Mouse (Mus musculus) cerebellum, adult 2 months (tissue): Measurements from ENCODE around the gene Jam3. TPM values are rescaled to one million over a fixed set of nuclear protein-coding genes. Genes with fewer than 3 reads are reported as not detected.

Source experiments
- DNase-seq, 2 experiments: peaks; one replicate each; pipeline ENCODE4 v3.0.0; 2021
- H3K27ac ChIP-seq: fragments of 200-500 bp; 2 replicates; pipeline ENCODE4 v1.5.1; 2012; ENCODE audit warnings: low read length, control low read depth, inconsistent platforms; ENCODE audit not compliant: insufficient read depth
- H3K27me3 ChIP-seq: fragments of 200-500 bp; 2 replicates; pipeline ENCODE4 v1.6.1; 2012; ENCODE audit warnings: inconsistent platforms, mild to moderate bottlenecking, low read length, moderate library complexity; ENCODE audit not compliant: control insufficient read depth, insufficient read depth
- H3K4me1 ChIP-seq: fragments of 200-500 bp; 2 replicates; pipeline ENCODE4 v1.6.1; 2011; ENCODE audit warnings: low read length; ENCODE audit not compliant: control insufficient read depth, insufficient read depth
- H3K4me3 ChIP-seq: fragments of 200-500 bp; replicated peaks from 2 replicates; pipeline ENCODE3; 2011; ENCODE audit warnings: mild to moderate bottlenecking, low read depth, low read length, control low read depth; ENCODE audit not compliant: insufficient read depth
- CTCF ChIP-seq: fragments of 200-500 bp; IDR thresholded peaks from 2 replicates; pipeline ENCODE4 v1.5.1; 2011; ENCODE audit warnings: low read depth, mild to moderate bottlenecking, control low read depth, low read length, moderate library complexity, borderline replicate concordance; ENCODE audit not compliant: insufficient read depth
- POLR2A ChIP-seq: fragments of 200-500 bp; IDR thresholded peaks from 2 replicates; pipeline ENCODE4 v1.6.1; 2011; ENCODE audit warnings: low read length, control low read depth, borderline replicate concordance; ENCODE audit not compliant: insufficient read depth
- WGBS: fragments of 180-500 bp; shearing (Covaris S2); methylation state at CpG from one replicate; pipeline ENCODE4 v1.1.7; 2018; 5-methylcytosine and 5-hydroxymethylcytosine counted together
- polyA plus RNA-seq: library from polyadenylated mRNA; depleted of rRNA; stranded (reverse); fragments of >200 nt; gene quantifications from 2 replicates; pipeline ENCODE4 v1.2.3, GENCODE M21; 2012

Jam3 gene
- polyA plus RNA-seq, 1 experiment, result 50.8 TPM

- H3K27me3 ChIP-seq, result no peaks in the 10 kb centered on the region
- no peak for TF ChIP-seq POLR2A
- TF ChIP-seq CTCF, result peak; percentile 77
- peaks cover 6% of the 10 kb centered on the region for H3K4me1 ChIP-seq
- no peak overlapping the region for H3K4me3 ChIP-seq
- DNase-seq, result peak; percentile 43 to 49
- H3K27ac ChIP-seq, result no peak overlapping the region
- WGBS, result 50% methylated on average over 1 of the region's 1 CpGs
Observed at GRCm38 (mm10) chr9:27106081-27106480, 49.1 kb downstream of the Jam3 start.

GRCm38 (mm10) chr9:27101466-27101865 is 53.8 kb downstream of the Jam3 start:
- Histone ChIP-seq H3K4me1 (no peaks in the 10 kb centered on the region; the same call in 1 of the 2 replicates), H3K27me3 (no peaks in the 10 kb centered on the region), H3K27ac (no peak overlapping the region), H3K4me3 (no peak overlapping the region)
- WGBS, result 91% methylated on average over 6 of the region's 6 CpGs
- TF ChIP-seq POLR2A (no peak), CTCF (no peak)
- no peak for DNase-seq

- DNase-seq, result no peak
- no peaks in the 10 kb centered on the region for H3K27me3 ChIP-seq
- no peaks in the 10 kb centered on the region; the same call in 1 of the 2 replicates for H3K4me1 ChIP-seq
- WGBS, result 83% methylated on average over 4 of the region's 4 CpGs
- no peak overlapping the region for H3K4me3 ChIP-seq
- no peak for TF ChIP-seq CTCF
- no peak for TF ChIP-seq POLR2A
- no peak overlapping the region for H3K27ac ChIP-seq
Observed at GRCm38 (mm10) chr9:27099474-27099873, 55.7 kb downstream of the Jam3 start.

- H3K27ac ChIP-seq, result no peak overlapping the region
- TF ChIP-seq POLR2A (no peak), CTCF (no peak)
- H3K4me3 ChIP-seq, result no peak overlapping the region
- 82% methylated on average over 8 of the region's 8 CpGs for WGBS
- H3K27me3 ChIP-seq, result no peaks in the 10 kb centered on the region
- no peak for DNase-seq
- no peaks in the 10 kb centered on the region; the same call in 1 of the 2 replicates for H3K4me1 ChIP-seq
Observed at GRCm38 (mm10) chr9:27098557-27098956, 56.7 kb downstream of the Jam3 start.

DNA sequence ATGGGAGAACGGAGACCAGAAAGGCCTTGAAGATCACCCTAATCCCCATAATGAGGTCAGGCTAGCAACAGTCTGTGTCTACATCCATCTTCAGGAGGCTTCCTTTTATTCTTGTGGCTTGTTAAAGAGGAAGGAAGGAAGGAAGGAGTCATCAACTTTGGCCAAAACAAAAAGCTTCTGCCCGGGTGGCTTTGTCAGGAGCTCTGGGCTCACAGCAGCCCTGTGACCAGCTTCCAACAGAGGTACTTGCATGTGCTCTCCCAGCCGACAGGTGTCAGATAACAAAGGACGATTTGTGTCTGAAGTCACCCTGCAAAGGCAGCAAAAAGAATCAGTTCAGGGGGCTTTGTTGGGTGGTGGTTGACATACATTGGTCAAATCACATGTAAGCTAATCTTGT is 57.1 kb downstream of the Jam3 start:
- no peak for DNase-seq
- TF ChIP-seq CTCF (no peak), POLR2A (no peak)
- WGBS, result 48% methylated on average over 4 of the region's 4 CpGs
- H3K27ac ChIP-seq, result no peak overlapping the region
- H3K27me3 ChIP-seq, result no peaks in the 10 kb centered on the region
- H3K4me3 ChIP-seq, result no peak overlapping the region
- no peaks in the 10 kb centered on the region for H3K4me1 ChIP-seq

DNA sequence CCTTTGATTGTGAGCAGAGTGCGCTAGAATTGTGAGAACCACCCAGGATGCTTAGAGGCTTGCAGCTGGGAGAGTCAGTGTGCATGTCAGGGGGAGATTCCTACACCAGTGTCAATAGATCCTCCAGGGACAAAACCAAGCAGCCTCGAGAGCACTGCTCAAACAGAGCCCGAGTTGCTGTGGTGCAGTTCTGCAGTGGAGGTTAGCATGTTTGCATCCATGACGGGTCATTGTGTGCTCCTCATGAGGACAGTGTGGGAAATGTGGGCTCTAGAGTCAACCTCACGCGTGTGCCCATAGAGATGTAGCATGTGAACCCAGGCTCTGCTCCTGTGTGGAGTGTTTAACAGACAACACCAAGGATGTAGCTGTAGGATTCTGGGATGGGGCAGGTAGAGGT is 62.3 kb downstream of the Jam3 start:
- WGBS, result 91% methylated on average over 6 of the region's 6 CpGs
- Histone ChIP-seq H3K27me3 (no peaks in the 10 kb centered on the region), H3K4me3 (no peak overlapping the region), H3K27ac (no peak overlapping the region), H3K4me1 (peaks cover 11% of the 10 kb centered on the region)
- no peak for DNase-seq
- TF ChIP-seq CTCF, result no peak
- TF ChIP-seq POLR2A, result no peak

DNA sequence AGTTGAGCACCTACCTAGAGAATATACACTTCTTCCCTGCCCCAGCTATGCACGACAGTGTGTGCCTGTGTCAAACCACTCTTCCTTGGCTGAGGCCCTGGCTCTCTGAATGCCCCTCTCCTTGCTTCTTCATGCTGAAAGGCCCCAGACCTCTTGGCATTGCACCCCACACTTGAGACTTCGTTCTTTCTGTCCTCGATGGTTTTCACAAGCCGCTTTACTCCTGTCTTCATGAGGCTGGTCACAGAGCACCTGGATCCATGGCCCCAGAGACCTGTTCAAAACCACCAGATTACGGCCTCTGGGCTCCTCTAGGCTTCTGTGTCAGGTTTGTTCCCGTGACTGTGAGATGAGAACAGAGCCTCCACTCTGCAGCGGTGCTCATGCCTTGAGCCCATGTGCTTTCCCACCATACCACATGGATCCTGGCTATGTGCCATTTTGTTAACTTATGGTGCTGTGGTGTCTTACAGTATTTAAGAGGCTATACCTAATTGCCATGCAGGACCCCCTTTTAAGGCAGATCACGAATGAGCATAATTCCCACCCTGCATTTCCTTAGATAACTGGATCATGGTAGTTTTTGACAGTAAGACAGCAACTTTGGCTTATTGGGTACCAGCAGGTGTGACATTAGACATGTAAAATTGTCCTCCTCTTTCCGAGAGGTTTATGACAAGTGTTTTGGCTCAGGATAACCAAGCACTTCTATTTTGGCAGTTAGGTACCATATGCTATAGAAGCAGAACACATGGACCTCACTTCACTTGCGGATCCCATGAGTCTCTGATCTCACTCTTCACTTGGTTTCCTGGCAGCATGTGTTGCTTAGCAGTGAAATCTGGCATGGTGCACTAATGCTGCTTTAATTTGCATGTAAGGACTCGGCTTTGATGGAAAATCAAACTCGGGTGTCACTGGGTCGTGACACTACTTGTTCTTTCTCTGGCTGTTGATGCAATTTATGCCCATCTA is 64.1 kb downstream of the Jam3 start:
- H3K27ac ChIP-seq, result no peak overlapping the region; the same call in 1 of the 2 replicates
- peak in 1 of 2 experiments; percentile 63 for DNase-seq
- no peaks in the 10 kb centered on the region for H3K27me3 ChIP-seq
- TF ChIP-seq CTCF (no peak), POLR2A (no peak)
- 42% methylated on average over 13 of the region's 13 CpGs for WGBS
- peaks cover 11% of the 10 kb centered on the region for H3K4me1 ChIP-seq
- no peak overlapping the region for H3K4me3 ChIP-seq

- Histone ChIP-seq H3K27me3 (no peaks in the 10 kb centered on the region), H3K4me3 (no peak overlapping the region), H3K4me1 (peaks cover 11% of the 10 kb centered on the region), H3K27ac (no peak overlapping the region)
- 71% methylated on average over 1 of the region's 1 CpGs for WGBS
- no peak for TF ChIP-seq POLR2A
- TF ChIP-seq CTCF, result no peak
- DNase-seq, result no peak
Observed at GRCm38 (mm10) chr9:27090134-27090533, 65.1 kb downstream of the Jam3 start.
